Mouse (Mus musculus): ENCODE measurements at regions not wholly inside any gene's neighbourhood (a gene's known extent, or its start where the extent isn't known, plus 50 kb on each side); places are given as distances from the start of the nearest gene placed in this dataset.

DNA sequence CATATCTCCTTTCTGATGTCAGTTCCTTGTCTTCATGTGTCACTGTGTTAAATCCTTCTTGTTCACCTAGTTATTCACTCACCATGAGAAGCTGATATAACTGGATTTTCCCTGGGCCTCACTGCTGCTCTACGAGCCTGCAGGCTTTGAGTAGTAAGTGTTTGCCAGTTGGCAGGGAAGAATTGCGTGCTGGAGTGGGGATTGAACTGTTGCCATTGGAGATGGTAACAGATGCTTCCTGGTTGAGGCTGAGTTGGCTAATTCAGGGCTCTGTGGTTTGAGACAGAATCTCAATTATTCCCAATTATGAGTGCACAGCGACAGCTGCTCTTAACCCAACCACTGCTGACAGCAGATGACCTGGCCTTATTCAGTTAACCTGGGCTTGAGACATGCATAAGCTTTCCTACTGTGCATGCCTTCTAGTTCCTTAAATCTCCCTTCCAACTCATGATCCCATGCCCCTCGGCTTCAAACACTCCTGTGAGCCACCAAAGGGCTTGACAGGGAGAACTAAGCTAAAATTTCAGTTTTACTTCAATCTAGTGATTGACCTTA lies 379.5 kb downstream of the Brinp1 start:
- TF ChIP-seq POLR2A (IDR thresholded peaks at IDR 0.05; ENCODE audit: low read depth, low read length) (no peak), CTCF (IDR thresholded peaks at IDR 0.05; ENCODE audit: borderline replicate concordance, insufficient read depth, low read length) (no peak)

Data from embryonic fibroblast, embryonic 13.5 days (primary cell).